Mouse (Mus musculus): ENCODE measurements around the gene Spc24.

The Spc24 gene

DNA sequence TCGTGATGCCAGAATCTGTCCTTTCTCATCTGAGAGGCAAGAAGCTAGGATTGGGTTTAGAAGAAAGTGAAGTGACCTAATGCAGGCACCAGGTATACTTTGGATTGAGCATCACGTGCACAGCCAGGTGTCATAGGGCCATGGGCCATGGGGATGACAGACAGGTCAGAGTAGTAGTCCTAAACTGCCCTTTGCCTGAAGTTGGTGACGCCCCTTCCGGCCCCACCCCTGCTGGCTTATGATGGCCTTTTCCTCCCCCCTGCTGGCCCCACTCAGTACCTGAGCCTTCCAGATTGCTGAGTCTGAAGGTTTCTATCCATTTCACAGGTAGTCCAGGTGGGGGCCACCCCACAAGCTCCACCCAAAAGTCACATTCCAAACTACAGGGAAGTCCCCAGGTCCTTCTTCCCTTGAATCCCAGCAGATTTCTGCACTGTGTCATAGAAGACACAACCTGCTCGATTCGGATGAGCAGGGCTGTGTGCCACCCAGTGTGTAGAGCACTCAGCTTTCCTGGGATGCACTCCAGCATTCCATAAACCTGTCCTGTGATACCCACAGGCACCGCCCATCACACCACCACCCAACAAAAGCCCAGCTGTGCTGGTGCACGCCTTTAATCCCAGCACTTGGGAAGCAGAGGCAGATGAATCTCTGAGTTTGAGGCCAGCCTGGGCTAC, 53.4 kb downstream of the Spc24 start:
- peak; percentile 50 for DNase-seq (ENCODE audit: low spot score)

DNA sequence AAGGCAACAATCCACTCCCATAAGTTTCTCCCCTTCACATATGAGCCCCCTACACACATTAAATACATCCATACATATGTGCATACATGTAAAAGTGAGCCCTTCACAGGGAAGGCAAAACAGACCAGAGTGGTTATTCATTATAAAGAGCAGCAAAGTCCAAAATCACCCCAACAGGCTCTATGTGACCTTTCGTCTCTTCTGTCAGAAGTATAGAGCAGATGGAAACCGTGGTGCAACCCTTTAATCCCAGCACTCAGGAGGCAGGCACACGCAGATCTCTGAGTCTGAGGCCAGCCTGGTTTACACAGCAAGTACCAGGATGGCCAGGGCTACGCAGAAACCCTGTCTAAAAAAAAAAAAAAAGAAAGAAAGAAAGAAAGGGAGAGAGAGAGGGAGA, 54.0 kb downstream of the Spc24 start:
- DNase-seq (ENCODE audit: low spot score): no peak

All from yolk sac, embryonic 10.5 days (tissue).